Mouse (Mus musculus) 3134 (cell line): Measurements from ENCODE around the gene Rpp25l.
"Not testable (repeated sequence)": the region's sequence is repeated elsewhere in the genome, so short reads cannot be mapped to it uniquely, and the experiment has no call there.

Experiments used
- DNase-seq: peaks from one replicate; pipeline ENCODE4 v3.0.0-alpha.2; 2011; ENCODE audit warnings: low spot score; ENCODE audit not compliant: insufficient read length; ENCODE audit errors: extremely low read depth

Gene Rpp25l

GRCm38 (mm10) chr4:41698421-41699016 is 14.8 kb downstream of the Rpp25l start:
- DNase-seq, result not testable (repeated sequence)

- not testable (repeated sequence) for DNase-seq
Observed at GRCm38 (mm10) chr4:41696930-41697841, 16.1 kb downstream of the Rpp25l start, which contains the start of gene Cntfr. Gene Cntfr (minus strand): TSS chr4:41697089.

- DNase-seq, result not testable (repeated sequence)
Observed at GRCm38 (mm10) chr4:41696452-41696851, 16.9 kb downstream of the Rpp25l start.

GRCm38 (mm10) chr4:41695800-41696199 is 17.5 kb downstream of the Rpp25l start:
- DNase-seq, result not testable (repeated sequence)

GRCm38 (mm10) chr4:41693511-41693910 is 19.8 kb downstream of the Rpp25l start:
- DNase-seq, result not testable (repeated sequence)

GRCm38 (mm10) chr4:41690014-41690413 is 23.3 kb downstream of the Rpp25l start:
- DNase-seq, result not testable (repeated sequence)

- not testable (repeated sequence) for DNase-seq
Observed at GRCm38 (mm10) chr4:41688562-41688961, 24.8 kb downstream of the Rpp25l start.

- DNase-seq, result not testable (repeated sequence)
Observed at GRCm38 (mm10) chr4:41685882-41686492, 27.3 kb downstream of the Rpp25l start.

GRCm38 (mm10) chr4:41684931-41685453 is 28.3 kb downstream of the Rpp25l start:
- DNase-seq, result not testable (repeated sequence)

GRCm38 (mm10) chr4:41684131-41684930 is 29.0 kb downstream of the Rpp25l start:
- DNase-seq, result not testable (repeated sequence)

- not testable (repeated sequence) for DNase-seq
Observed at GRCm38 (mm10) chr4:41683303-41683702, 30.0 kb downstream of the Rpp25l start.

- DNase-seq, result no peak
Observed at GRCm38 (mm10) chr4:41682789-41683188, 30.5 kb downstream of the Rpp25l start.

- DNase-seq, result no peak
Observed at GRCm38 (mm10) chr4:41681947-41682346, 31.4 kb downstream of the Rpp25l start.

- DNase-seq, result no peak
Observed at GRCm38 (mm10) chr4:41681176-41681575, 32.2 kb downstream of the Rpp25l start.

- no peak for DNase-seq
Observed at GRCm38 (mm10) chr4:41679291-41679690, 34.0 kb downstream of the Rpp25l start.

GRCm38 (mm10) chr4:41678863-41679262 is 34.5 kb downstream of the Rpp25l start:
- DNase-seq, result no peak

- DNase-seq, result no peak
Observed at GRCm38 (mm10) chr4:41677006-41677629, 36.2 kb downstream of the Rpp25l start.

GRCm38 (mm10) chr4:41676248-41677005 is 36.9 kb downstream of the Rpp25l start:
- no peak for DNase-seq

GRCm38 (mm10) chr4:41673186-41673585 is 40.1 kb downstream of the Rpp25l start:
- no peak for DNase-seq
